Mouse (Mus musculus): Measurements from ENCODE around the gene Kbtbd4. TPM values are rescaled to one million over a fixed set of nuclear protein-coding genes. Genes with fewer than 3 reads are reported as not detected.
"Not testable (repeated sequence)": the region's sequence is repeated elsewhere in the genome, so short reads cannot be mapped to it uniquely, and the experiment has no call there.

Gene Kbtbd4
- polyA plus RNA-seq, 1 experiment from 2014 or later, result 29.8 TPM

DNA sequence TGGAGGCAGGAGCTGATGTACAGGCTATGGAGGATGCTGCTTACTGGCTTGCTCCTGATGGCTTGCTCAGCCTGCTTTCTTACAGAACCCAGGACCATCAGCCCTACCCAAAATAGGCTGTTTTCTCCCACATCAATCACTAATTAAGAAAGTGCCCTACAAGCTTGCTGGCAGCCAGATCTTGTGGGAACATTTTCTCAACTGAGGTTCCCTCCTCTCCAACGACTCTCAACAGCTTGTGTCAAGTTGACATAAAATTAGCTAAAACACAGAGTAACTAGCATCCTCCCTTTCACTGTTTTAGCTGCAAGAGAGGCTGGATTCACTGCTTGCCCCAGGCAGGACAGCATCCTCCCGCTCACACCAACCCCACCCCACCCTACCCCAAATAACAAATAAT lies 22.7 kb upstream of the Kbtbd4 start:
- H3K9ac ChIP-seq, result no peak overlapping the region
- no peaks in the 10 kb centered on the region for H3K9me3 ChIP-seq
- no peak overlapping the region for H3K4me2 ChIP-seq (replicated peaks)
- H3K4me1 ChIP-seq (replicated peaks), result peaks cover 9% of the 10 kb centered on the region
- WGBS, result 78% methylated on average over 2 of the region's 2 CpGs
- no peak for ATAC-seq
- peaks cover 17% of the 10 kb centered on the region for H3K27me3 ChIP-seq (replicated peaks)
- H3K4me3 ChIP-seq (replicated peaks), result no peak overlapping the region
- no peak overlapping the region for H3K27ac ChIP-seq
- no peaks in the 10 kb centered on the region for H3K36me3 ChIP-seq

DNA sequence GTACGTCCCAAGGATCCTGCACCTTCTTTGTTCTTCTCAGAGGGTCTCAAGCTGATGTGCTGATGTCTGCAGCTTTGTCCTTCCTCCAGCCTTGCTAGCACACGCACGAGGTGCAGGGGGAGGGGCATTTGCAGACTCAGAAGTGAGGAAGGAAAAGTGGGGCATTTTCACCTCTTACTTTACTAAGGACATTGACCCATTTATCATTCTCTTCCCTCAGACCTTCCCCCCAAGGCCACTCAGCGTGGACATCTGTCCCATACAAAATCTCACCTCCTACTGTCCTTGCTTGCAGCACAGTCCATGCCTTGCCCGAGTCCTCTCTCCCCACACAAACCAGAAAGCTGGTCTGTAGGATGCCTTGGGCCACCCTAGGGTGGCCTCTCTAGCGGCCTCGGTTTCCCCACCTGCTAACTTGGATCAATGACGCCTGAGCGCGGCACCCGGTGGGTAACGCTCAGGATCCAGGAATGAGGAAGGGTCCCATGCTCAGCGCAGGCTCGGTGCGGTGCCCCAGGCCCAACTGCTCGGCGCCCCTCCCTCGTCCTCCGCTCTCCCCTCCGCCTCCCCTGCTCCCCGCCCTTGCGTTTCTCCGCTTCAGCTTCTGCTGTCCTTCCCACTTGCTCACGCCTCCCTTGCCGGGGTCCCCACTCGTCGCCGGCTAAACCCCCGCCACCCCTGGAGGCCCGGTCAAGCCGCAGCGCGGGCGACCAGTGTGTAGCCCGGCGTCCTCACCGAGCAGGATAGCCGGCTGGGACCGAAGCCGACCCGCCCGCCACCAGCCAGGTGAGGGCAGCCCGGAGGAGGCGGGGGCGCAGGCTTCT lies 19.1 kb upstream of the Kbtbd4 start, which contains the start of gene C1qtnf4:
Gene C1qtnf4, plus strand, starts transcription at position 643 of the 824 bp plus-strand sequence.
- 2% methylated on average over 45 of the region's 45 CpGs for WGBS
- Histone ChIP-seq H3K9ac (peak within 1 kb of the TSS; percentile 52), H3K4me2 (replicated peaks) (peak within 1 kb of the TSS; percentile 95), H3K27me3 (replicated peaks) (peaks cover 41% of the 10 kb centered on the region), H3K4me1 (replicated peaks) (peaks cover 16% of the 10 kb centered on the region), H3K9me3 (no peaks in the 10 kb centered on the region), H3K4me3 (replicated peaks) (peak within 1 kb of the TSS; percentile 49), H3K36me3 (no peaks in the 10 kb centered on the region), H3K27ac (no peak within 1 kb of the TSS)
- 0 out of 2 replicates have a peak, but pooled peaks have one; percentile 24 for ATAC-seq

DNA sequence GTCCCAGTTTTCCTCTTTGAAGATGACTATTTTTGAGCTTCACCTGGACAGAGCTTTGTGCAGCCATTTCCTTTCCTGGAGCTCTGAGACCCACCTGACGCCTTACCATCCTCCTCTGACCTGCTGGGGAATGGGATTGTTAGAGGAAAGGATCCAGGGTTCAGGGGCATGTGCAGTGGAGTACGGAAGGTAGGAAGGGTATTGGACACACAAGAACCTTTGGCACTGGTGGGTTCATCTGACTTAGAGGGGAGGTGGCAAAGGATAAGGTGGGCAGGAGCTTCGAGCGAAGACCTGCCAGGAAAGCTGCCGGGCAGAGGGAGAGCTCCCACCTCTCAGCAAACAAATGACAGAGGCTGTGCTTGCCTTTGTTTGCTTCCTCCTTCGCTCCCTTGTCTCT lies 18.1 kb upstream of the Kbtbd4 start:
- Histone ChIP-seq H3K4me1 (replicated peaks) (peaks cover 17% of the 10 kb centered on the region), H3K27me3 (replicated peaks) (peaks cover 41% of the 10 kb centered on the region), H3K27ac (no peak overlapping the region), H3K9ac (no peak overlapping the region), H3K9me3 (no peaks in the 10 kb centered on the region), H3K4me3 (replicated peaks) (peak overlapping the region; percentile 49; the same call in 1 of the 2 replicates), H3K4me2 (replicated peaks) (peak overlapping the region; percentile 95), H3K36me3 (no peaks in the 10 kb centered on the region)
- no peak for ATAC-seq
- WGBS, result 36% methylated on average over 6 of the region's 6 CpGs

DNA sequence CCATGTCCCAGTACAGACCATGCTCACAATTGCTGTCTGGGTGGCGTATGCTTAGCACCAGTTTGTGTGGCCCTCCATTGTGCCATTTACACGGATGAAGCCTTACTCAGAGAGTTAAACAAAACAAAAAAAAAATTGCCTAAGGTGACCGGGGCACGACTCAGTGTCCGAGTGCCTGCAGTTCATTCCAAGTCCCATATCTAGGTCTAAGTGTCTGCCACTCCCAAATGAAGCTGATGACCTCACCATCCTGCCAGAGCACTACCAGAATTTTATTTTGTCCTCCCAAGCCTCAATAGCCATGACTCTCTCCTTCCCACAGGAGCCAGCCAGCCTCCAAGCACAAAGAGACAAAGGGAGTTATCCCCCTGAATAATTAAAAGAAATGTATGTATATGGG lies 16.9 kb upstream of the Kbtbd4 start:
- Histone ChIP-seq H3K27ac (no peak overlapping the region), H3K4me3 (replicated peaks) (no peak overlapping the region), H3K4me1 (replicated peaks) (peaks cover 17% of the 10 kb centered on the region), H3K4me2 (replicated peaks) (no peak overlapping the region), H3K36me3 (no peaks in the 10 kb centered on the region), H3K9me3 (no peaks in the 10 kb centered on the region), H3K9ac (no peak overlapping the region), H3K27me3 (replicated peaks) (peaks cover 41% of the 10 kb centered on the region)
- no peak for ATAC-seq
- WGBS, result 67% methylated on average over 5 of the region's 5 CpGs

DNA sequence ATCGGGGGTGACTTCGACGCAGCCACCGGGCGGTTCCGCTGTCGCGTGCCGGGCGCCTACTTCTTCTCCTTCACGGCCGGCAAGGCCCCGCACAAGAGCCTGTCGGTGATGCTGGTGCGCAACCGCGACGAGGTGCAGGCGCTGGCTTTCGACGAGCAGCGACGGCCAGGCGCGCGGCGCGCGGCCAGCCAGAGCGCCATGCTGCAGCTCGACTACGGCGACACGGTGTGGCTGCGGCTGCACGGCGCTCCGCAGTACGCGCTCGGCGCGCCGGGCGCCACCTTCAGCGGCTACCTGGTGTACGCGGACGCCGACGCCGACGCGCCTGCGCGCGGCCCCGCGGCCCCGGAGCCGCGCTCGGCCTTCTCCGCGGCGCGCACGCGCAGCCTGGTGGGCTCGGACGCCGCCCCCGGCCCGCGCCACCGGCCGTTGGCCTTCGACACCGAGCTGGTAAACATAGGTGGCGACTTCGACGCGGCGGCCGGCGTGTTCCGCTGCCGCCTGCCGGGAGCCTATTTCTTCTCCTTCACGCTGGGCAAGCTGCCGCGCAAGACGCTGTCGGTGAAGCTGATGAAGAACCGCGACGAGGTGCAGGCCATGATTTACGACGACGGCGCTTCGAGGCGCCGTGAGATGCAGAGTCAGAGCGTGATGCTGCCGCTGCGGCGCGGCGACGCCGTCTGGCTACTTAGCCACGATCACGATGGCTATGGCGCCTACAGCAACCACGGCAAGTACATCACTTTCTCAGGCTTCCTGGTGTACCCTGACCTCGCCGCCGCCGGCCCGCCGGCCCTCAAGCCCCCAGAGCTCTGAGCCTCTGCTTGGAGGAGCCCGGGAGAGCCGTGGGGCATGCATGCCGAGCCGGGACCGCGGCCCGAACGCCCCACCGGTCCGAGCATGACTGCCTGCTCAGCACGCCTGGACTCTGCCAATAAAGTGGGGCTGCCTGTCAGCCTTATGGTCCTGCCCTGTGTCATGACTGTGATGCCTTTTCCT lies 14.7 kb upstream of the Kbtbd4 start:
- 3% methylated on average over 133 of the region's 133 CpGs for WGBS
- 0 out of 2 replicates have a peak, but pooled peaks cover under 1% of the 10 kb centered on the region for H3K36me3 ChIP-seq
- peaks cover 17% of the 10 kb centered on the region for H3K4me1 ChIP-seq (replicated peaks)
- peak overlapping the region; percentile 91 for H3K4me2 ChIP-seq (replicated peaks)
- H3K27ac ChIP-seq, result no peak overlapping the region
- peaks cover 41% of the 10 kb centered on the region for H3K27me3 ChIP-seq (replicated peaks)
- no peaks in the 10 kb centered on the region for H3K9me3 ChIP-seq
- peak overlapping the region; percentile 59 for H3K4me3 ChIP-seq (replicated peaks)
- ATAC-seq, result peak; percentile 89
- H3K9ac ChIP-seq, result peak overlapping the region; percentile 58

DNA sequence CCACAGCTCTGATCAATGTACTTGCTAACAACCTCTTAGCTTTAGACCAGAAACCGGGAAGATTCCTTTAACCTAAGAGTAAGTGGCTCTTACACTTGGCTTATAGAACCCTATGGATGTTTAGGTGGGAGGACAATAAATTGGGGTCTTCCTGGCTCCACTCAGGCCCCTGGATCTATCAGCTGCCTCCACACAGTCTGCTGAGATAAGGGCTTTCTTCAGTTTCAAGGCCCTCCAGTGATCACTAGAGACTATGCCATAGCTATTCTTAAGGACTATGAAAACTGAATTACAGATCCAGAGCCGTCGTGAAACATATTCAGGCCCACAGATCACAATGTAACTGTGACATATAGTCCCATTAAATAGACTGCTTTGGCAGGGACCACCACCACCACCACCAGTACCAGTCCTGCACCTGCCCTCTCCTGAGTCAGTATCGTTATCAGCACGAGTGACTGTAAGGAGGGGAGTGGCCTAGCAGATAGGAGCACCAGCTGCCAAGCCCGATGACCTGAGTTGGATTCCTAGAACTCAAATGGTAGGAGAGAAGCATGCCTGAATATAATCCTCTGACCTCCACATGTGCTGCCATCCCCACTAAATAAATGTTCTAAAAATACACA lies 10.8 kb upstream of the Kbtbd4 start:
- H3K9me3 ChIP-seq, result no peaks in the 10 kb centered on the region
- no peak overlapping the region for H3K4me2 ChIP-seq (replicated peaks)
- no peak overlapping the region for H3K9ac ChIP-seq
- 79% methylated on average over 6 of the region's 6 CpGs for WGBS
- peaks cover 22% of the 10 kb centered on the region; the same call in 1 of the 2 replicates for H3K36me3 ChIP-seq
- no peak overlapping the region for H3K4me3 ChIP-seq (replicated peaks)
- ATAC-seq, result peak; percentile 26; the same call in 1 of the 2 replicates
- H3K4me1 ChIP-seq (replicated peaks), result peaks cover 8% of the 10 kb centered on the region
- no peak overlapping the region for H3K27ac ChIP-seq
- peaks cover 7% of the 10 kb centered on the region for H3K27me3 ChIP-seq (replicated peaks)

DNA sequence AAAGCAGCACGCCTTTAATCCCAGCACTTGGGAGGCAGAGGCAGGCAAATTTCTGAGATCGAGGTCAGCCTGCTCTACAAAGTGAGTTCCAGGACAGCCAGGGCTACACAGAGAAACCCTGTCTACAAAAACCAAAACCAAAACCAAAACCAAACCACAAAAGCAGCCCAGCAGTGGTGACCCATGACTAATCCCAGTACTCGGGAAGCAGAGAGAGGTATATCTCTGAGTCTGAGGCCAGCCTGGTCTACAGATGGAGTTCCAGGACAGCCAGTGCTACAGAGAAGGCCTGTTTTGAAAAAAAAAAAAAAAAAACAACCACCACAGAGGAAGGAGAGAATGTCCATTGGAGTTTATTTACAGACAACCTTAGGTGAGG lies 10.3 kb upstream of the Kbtbd4 start:
- H3K4me3 ChIP-seq (replicated peaks); H3K9ac ChIP-seq; H3K4me2 ChIP-seq (replicated peaks); ATAC-seq; H3K27ac ChIP-seq; H3K4me1 ChIP-seq (replicated peaks); H3K27me3 ChIP-seq (replicated peaks); H3K9me3 ChIP-seq: not testable (repeated sequence)
- H3K36me3 ChIP-seq, result peaks cover 26% of the 10 kb centered on the region; the same call in 1 of the 2 replicates
- 89% methylated on average over 3 of the region's 3 CpGs for WGBS

DNA sequence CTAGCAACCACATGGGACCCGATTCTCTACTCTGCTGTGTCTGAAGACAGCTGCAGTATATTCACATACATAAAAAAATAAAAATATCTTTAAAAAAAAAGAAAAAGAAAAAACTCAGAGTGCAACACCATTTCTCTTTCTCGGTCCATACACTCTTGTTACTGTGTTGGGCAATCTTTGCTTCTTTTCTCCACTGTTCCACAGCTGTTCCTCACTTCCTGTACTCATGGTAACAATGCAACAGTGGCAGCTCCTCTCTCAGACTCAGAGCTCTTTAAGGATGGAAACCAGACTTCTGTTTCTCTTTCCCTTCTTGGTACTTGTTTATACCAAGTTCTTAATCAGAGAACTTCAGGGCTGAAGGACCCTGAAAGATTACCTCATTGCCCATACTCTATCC lies 1.1 kb upstream of the Kbtbd4 start:
- H3K4me3 ChIP-seq (replicated peaks), result peak overlapping the region; percentile 96
- peaks cover 9% of the 10 kb centered on the region for H3K4me1 ChIP-seq (replicated peaks)
- no peaks in the 10 kb centered on the region for H3K9me3 ChIP-seq
- no peak for ATAC-seq
- peaks cover 16% of the 10 kb centered on the region for H3K36me3 ChIP-seq
- H3K27ac ChIP-seq, result no peak overlapping the region
- H3K4me2 ChIP-seq (replicated peaks), result peak overlapping the region; percentile 65
- H3K27me3 ChIP-seq (replicated peaks), result no peaks in the 10 kb centered on the region
- H3K9ac ChIP-seq, result 0 out of 2 replicates have a peak overlapping the region, but pooled peaks have one; percentile 98
- 81% methylated on average over 2 of the region's 2 CpGs for WGBS

DNA sequence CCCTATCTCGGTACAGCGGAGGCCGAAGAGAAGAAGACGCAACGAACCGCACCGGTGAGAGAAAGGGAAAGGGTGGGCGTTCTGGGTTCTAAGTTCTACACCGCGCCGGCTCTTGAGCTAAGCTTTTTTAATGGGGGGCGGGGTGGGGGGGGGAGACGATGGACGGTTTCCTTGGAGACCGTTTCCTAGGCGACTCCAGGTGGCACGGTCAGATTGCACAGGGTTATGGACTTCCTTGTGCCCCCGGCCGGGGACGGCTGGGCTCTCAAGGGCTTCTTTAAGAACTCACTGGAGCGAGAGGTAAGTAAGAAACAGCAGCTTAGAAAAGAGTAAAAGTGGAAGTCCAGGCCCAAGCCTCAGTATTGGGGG lies 300 bp downstream of the Kbtbd4 start:
- Histone ChIP-seq H3K4me1 (replicated peaks) (peaks cover 9% of the 10 kb centered on the region), H3K27me3 (replicated peaks) (no peaks in the 10 kb centered on the region), H3K36me3 (peaks cover 18% of the 10 kb centered on the region), H3K4me3 (replicated peaks) (peak overlapping the region; percentile 96), H3K27ac (peak overlapping the region; percentile 97), H3K9me3 (no peaks in the 10 kb centered on the region), H3K4me2 (replicated peaks) (peak overlapping the region; percentile 65), H3K9ac (peak overlapping the region; percentile 98)
- peak; percentile 77 for ATAC-seq
- WGBS, result under 1% methylated on average over 21 of the region's 21 CpGs

DNA sequence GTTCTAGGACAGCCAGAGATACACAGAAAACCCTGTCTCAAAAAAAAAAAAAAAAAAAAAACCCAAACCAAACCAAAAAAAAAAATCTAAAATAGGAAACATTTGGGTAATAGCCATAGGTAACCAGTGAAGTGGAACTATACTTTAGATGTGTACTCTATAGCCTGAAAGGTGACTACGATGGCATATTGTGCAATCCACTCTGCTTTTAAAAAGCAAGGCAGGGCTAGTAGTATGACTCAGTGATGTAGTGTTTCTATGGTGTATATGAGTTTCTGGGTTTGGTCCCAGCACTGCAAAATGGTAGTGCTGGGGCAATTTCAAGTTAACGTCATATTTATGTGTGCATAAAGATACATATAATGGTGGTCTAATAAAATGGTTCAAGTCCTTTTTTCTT lies 2.2 kb downstream of the Kbtbd4 start:
- H3K4me2 ChIP-seq (replicated peaks), result no peak overlapping the region
- ATAC-seq, result no peak
- peaks cover 9% of the 10 kb centered on the region for H3K4me1 ChIP-seq (replicated peaks)
- H3K27me3 ChIP-seq (replicated peaks), result no peaks in the 10 kb centered on the region
- no peaks in the 10 kb centered on the region for H3K9me3 ChIP-seq
- no peak overlapping the region for H3K27ac ChIP-seq
- peaks cover 17% of the 10 kb centered on the region for H3K36me3 ChIP-seq
- H3K4me3 ChIP-seq (replicated peaks), result no peak overlapping the region
- no peak overlapping the region for H3K9ac ChIP-seq
- WGBS, result 85% methylated on average over 2 of the region's 2 CpGs

DNA sequence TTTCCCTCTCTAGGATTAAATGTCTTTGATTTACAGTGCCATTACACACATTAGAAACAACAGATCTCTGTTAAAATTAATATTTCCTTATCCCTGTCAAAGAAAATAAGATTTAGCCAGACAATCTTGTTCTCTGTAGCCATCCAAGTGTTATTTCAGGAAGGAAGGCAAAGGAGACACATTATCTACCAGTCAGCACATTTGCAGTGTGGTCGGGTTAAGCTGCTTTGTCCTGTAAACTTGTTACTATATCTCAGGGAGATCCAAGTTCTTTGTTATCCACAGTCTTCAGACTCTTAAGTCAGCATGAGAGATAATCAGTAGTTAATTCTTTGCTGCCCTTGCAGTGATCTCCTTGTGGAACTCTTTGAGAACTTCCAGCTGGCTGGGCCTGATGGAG lies 6.3 kb downstream of the Kbtbd4 start:
- 80% methylated on average over 1 of the region's 1 CpGs for WGBS
- Histone ChIP-seq H3K9ac (no peak overlapping the region), H3K4me1 (replicated peaks) (peaks cover 2% of the 10 kb centered on the region), H3K4me3 (replicated peaks) (no peak overlapping the region), H3K36me3 (peaks cover 15% of the 10 kb centered on the region), H3K27me3 (replicated peaks) (no peaks in the 10 kb centered on the region), H3K27ac (no peak overlapping the region), H3K4me2 (replicated peaks) (no peak overlapping the region), H3K9me3 (no peaks in the 10 kb centered on the region)
- ATAC-seq, result no peak

DNA sequence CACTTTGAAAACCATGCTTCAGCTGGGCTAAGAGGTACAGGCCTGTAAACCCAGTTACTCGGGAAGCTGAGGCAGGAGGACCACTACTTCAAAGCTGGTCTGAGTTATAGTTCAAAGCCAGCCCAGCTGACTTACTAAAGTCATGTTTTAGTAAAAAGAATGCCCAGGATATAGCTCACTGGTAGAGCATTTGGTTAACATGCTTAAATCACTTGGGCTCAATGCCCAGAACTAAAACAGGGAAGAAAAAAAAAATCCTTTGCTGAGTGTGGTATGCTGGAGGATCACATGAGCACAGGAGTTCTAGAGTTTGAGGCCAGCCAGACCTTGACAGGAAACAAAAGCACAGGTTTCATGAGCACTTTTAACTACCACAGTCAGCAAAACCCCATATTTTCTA lies 7.1 kb downstream of the Kbtbd4 start:
- Histone ChIP-seq H3K4me2 (replicated peaks) (no peak overlapping the region), H3K36me3 (peaks cover 15% of the 10 kb centered on the region), H3K27me3 (replicated peaks) (no peaks in the 10 kb centered on the region), H3K27ac (no peak overlapping the region), H3K4me3 (replicated peaks) (no peak overlapping the region), H3K9me3 (no peaks in the 10 kb centered on the region), H3K9ac (no peak overlapping the region), H3K4me1 (replicated peaks) (0 out of 2 replicates have a peak, but pooled peaks cover 2% of the 10 kb centered on the region)
- WGBS, result 76% methylated on average over 1 of the region's 1 CpGs
- no peak for ATAC-seq

Measured in intestine, embryonic 15.5 days (tissue).